Mouse (Mus musculus) limb, embryonic 13.5 days (tissue): Measurements from ENCODE around the gene Rit1. TPM values are rescaled to one million over a fixed set of nuclear protein-coding genes. Genes with fewer than 3 reads are reported as not detected.
"Not testable (repeated sequence)": the region's sequence is repeated elsewhere in the genome, so short reads cannot be mapped to it uniquely, and the experiment has no call there.

Source experiments
- ATAC-seq: fragments of 200-750 bp; cut with Nextera tagmentation; 2 replicates; pipeline ENCODE4 v1.8.0; 2017; ENCODE audit warnings: low read depth, moderate number of reproducible peaks, moderate TSS enrichment; ENCODE audit not compliant: low FRiP score
- H3K27ac ChIP-seq: fragments of 300-500 bp; sonication (generic); 2 replicates; pipeline ENCODE4 v1.5.1; 2015; ENCODE audit warnings: inconsistent platforms, mild to moderate bottlenecking, moderate library complexity
- H3K27me3 ChIP-seq: fragments of 300-500 bp; sonication (generic); 2 replicates; pipeline ENCODE4 v1.6.1; 2015; ENCODE audit warnings: mild to moderate bottlenecking, inconsistent platforms
- H3K36me3 ChIP-seq: fragments of 300-500 bp; sonication (generic); 2 replicates; pipeline ENCODE4 v1.6.1; 2015; ENCODE audit warnings: inconsistent platforms, mild to moderate bottlenecking, moderate library complexity
- H3K4me1 ChIP-seq: fragments of 300-500 bp; sonication (generic); 2 replicates; pipeline ENCODE4 v1.6.1; 2015; ENCODE audit warnings: inconsistent platforms
- H3K4me2 ChIP-seq: fragments of 300-500 bp; sonication (generic); replicated peaks from 2 replicates; pipeline ENCODE4 v1.6.1; 2015; ENCODE audit warnings: inconsistent platforms, mild to moderate bottlenecking, moderate library complexity
- H3K4me3 ChIP-seq: fragments of 300-500 bp; sonication (generic); 2 replicates; pipeline ENCODE4 v1.5.1; 2015; ENCODE audit warnings: moderate library complexity, mild to moderate bottlenecking, inconsistent platforms
- H3K9ac ChIP-seq: fragments of 300-500 bp; sonication (generic); 2 replicates; pipeline ENCODE4 v1.6.1; 2015; ENCODE audit warnings: mild to moderate bottlenecking, inconsistent platforms
- H3K9me3 ChIP-seq: fragments of 300-500 bp; sonication (generic); 2 replicates; pipeline ENCODE4 v1.6.1; 2016; ENCODE audit warnings: inconsistent platforms
- WGBS: fragments of 180-500 bp; shearing (Covaris S2); methylation state at CpG from one replicate; pipeline ENCODE4 v1.1.7; 2015; 5-methylcytosine and 5-hydroxymethylcytosine counted together
- polyA plus RNA-seq: library from polyadenylated mRNA; unstranded; fragments of >200 nt; fragmentation: Nextera tagmentation; extraction: Ambion mirVana; gene quantifications from 2 replicates; pipeline ENCODE4 v1.2.1, GENCODE M21; 2015

Gene Rit1
- polyA plus RNA-seq, 1 experiment from 2014 or later, result 51.1 TPM

DNA sequence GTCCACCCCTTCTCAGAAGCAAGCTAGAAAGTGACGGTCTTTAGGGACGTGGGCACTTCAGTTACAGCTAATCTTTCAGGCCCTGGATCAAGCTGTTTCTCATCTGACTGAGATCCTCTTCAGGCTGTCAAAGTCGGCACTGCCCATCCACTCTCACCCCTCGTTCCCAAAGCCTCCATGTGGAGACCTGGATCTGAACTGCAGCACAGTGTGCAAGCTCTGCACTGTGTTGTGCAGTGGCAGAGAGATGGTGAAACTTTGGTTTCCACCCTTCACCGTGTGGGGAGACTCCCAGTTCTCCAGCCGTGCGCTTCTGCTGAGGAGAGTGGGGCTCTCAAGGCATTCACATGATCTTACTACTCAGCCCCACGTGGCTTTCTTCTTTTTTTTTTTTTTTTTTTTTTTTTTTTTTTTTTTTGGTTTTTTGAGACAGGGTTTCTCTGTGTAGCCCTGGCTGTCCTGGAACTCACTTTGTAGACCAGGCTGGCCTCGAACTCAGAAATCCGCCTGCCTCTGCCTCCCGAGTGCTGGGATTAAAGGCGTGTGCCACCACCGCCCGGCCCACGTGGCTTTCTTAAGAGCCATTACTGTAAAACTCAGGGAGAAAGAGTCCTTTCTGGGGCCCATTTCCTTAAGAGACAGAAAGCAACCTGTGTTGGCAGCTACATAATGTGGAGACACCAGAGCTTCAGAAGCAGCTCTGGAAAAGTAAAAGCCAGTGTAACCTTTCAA, 29.7 kb downstream of the Rit1 start:
- H3K4me3 ChIP-seq, result no peak overlapping the region
- H3K27me3 ChIP-seq, result no peaks in the 10 kb centered on the region
- no peaks in the 10 kb centered on the region for H3K4me1 ChIP-seq
- 94% methylated on average over 15 of the region's 15 CpGs for WGBS
- H3K27ac ChIP-seq, result no peak overlapping the region
- peaks cover 15% of the 10 kb centered on the region for H3K9me3 ChIP-seq
- no peak overlapping the region for H3K9ac ChIP-seq
- no peak overlapping the region for H3K4me2 ChIP-seq
- ATAC-seq, result no peak
- peaks cover 69% of the 10 kb centered on the region for H3K36me3 ChIP-seq

DNA sequence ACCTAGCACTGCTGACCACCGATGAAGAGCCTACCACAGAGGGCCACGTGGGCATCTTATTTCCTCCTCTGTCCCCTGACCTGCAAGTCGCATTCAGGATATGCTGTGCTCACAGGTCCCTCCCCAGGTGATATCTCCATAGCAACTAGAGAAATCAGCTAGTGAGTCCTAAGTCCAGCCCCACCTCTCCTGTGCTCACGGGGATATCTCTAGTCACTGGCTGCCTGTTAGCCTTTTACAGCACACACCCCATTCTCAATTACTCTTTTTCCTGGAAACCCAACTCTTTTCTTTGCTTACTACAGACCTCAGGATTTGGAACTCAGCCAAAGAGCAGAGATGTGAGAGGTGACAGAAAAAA, 30.2 kb downstream of the Rit1 start:
- no peak overlapping the region for H3K27ac ChIP-seq
- ATAC-seq, result no peak
- no peak overlapping the region for H3K4me2 ChIP-seq
- 90% methylated on average over 4 of the region's 4 CpGs for WGBS
- H3K9me3 ChIP-seq, result peaks cover 15% of the 10 kb centered on the region
- peaks cover 69% of the 10 kb centered on the region for H3K36me3 ChIP-seq
- H3K9ac ChIP-seq, result no peak overlapping the region
- H3K4me3 ChIP-seq, result no peak overlapping the region
- no peaks in the 10 kb centered on the region for H3K4me1 ChIP-seq
- no peaks in the 10 kb centered on the region for H3K27me3 ChIP-seq

DNA sequence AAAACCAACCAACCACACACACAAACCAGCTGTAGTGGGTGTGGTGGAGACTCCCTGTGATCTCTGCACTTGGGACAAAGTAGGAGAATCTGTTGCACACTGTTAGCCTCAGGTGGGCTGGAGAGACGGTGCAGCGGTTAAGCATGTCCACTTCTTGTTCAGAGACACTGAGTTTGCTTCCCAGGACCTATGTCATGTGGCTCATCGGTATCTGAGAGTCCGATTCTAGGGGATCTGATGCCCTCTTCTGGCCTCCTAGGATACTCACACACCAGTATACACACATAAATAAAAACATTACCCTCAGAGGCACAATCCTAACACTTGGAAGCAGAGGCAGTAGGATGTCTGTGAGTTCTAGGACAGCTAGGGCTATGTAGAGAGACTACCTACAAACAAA, 37.6 kb downstream of the Rit1 start:
- peaks cover 31% of the 10 kb centered on the region for H3K36me3 ChIP-seq
- 80% methylated on average over 4 of the region's 4 CpGs for WGBS
- no peak overlapping the region for H3K4me3 ChIP-seq
- H3K27ac ChIP-seq, result no peak overlapping the region
- H3K27me3 ChIP-seq, result no peaks in the 10 kb centered on the region
- H3K4me1 ChIP-seq, result peaks cover 10% of the 10 kb centered on the region; the same call in 1 of the 2 replicates
- H3K9ac ChIP-seq, result no peak overlapping the region
- no peak overlapping the region for H3K4me2 ChIP-seq
- H3K9me3 ChIP-seq, result no peaks in the 10 kb centered on the region
- no peak for ATAC-seq

DNA sequence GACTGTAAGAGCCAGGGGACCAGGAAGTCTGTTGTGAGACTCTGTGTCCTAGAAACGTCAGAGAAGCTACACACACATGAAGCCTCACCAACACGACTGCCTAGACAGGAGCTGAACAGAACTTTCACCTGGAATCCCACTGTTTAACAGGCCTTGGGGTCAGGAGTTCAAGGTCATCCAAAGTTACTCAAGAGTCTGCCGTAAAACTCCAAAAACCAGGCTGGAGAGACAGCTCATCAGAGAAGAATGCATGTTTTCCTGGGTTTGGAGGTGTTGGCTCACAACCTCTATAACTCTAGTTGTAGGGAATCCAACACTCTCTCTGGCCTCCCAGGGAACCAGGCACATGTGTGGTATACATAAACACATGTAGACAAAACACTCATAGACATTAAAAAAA, 38.9 kb downstream of the Rit1 start:
- Histone ChIP-seq H3K4me1 (peaks cover 10% of the 10 kb centered on the region; the same call in 1 of the 2 replicates), H3K9ac (no peak overlapping the region), H3K27ac (no peak overlapping the region), H3K4me3 (no peak overlapping the region), H3K4me2 (no peak overlapping the region), H3K27me3 (no peaks in the 10 kb centered on the region), H3K9me3 (no peaks in the 10 kb centered on the region), H3K36me3 (peaks cover 36% of the 10 kb centered on the region)
- ATAC-seq, result no peak
- 37% methylated on average over 3 of the region's 3 CpGs for WGBS

DNA sequence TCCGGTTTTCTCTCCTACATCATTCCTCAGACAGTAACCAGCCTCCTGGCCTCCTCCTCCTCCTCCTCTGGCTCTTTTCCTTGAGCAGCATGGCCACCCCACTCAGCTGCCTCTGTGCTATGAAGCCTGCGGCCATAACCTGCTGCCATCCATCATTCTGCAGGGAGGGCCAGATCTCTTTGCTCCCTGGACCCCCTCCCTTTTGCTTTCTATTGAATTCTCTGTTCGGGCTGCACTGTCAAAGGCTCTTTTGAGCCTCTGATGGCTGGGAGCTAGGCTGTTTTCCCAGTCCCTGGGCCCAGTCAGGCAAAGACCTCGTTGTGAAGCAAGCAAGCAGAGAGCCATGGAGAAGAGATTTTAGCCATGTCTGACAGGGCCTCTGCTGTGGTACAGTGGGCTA, 39.6 kb downstream of the Rit1 start:
- ATAC-seq, result no peak
- H3K27ac ChIP-seq, result no peak overlapping the region

DNA sequence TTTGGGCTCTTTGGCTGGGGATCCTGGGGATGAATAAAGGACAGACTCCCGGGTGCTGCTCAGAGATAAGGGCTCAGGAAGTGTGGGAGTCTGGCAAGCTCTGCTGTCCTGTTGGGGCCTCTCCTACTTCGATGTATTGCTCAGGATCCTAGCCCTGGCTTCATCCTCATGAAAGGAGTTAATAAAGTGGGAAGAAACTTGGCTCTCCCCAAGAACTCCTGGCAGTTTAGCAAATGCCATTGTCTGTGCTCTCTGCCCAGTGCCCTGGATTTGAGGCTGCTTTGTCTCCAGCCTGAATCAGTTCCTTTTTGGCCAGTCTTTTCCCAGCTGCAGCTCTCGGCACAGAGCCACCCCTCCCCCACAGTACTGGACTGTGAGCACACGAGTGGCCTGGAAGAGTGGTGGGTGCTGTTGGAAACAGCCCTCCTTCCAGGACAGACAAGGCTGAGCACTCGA, 41.4 kb downstream of the Rit1 start:
- Histone ChIP-seq H3K27ac (peak overlapping the region; percentile 44; the same call in 1 of the 2 replicates), H3K36me3 (peaks cover 43% of the 10 kb centered on the region)

More for the DNA sequence above, 39.6 kb downstream of the Rit1 start:
- H3K9me3 ChIP-seq, result no peaks in the 10 kb centered on the region
- peaks cover 10% of the 10 kb centered on the region; the same call in 1 of the 2 replicates for H3K4me1 ChIP-seq
- no peak overlapping the region for H3K9ac ChIP-seq
- WGBS, result 57% methylated on average over 4 of the region's 4 CpGs
- no peak overlapping the region for H3K4me3 ChIP-seq
- peaks cover 37% of the 10 kb centered on the region for H3K36me3 ChIP-seq
- no peaks in the 10 kb centered on the region for H3K27me3 ChIP-seq
- no peak overlapping the region for H3K4me2 ChIP-seq

DNA sequence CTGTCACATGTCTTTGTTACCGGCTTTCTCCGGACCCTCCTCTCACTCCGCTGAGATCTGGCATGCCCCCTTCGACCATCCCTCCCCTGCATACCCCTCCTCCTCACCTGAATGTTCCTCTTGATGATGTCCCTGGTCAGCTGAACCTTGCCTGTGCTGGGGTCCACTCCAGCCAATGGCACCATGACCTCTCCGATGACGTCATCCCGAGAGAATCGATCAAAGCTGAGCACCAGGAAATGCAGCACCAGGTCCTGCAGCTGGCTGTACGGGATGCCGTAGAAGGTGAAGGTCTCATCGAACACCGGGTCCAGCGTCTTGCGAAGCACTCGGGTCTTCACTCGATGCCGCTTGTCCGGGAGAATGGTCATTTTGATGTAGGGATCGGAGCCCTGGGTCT, 45.0 kb downstream of the Rit1 start:
- no peak overlapping the region for H3K9ac ChIP-seq

More for the DNA sequence above, 41.4 kb downstream of the Rit1 start:
- Histone ChIP-seq H3K9ac (peak overlapping the region; percentile 50), H3K4me1 (peaks cover 10% of the 10 kb centered on the region; the same call in 1 of the 2 replicates), H3K27me3 (no peaks in the 10 kb centered on the region), H3K4me3 (no peak overlapping the region), H3K9me3 (no peaks in the 10 kb centered on the region), H3K4me2 (no peak overlapping the region)
- ATAC-seq, result no peak
- 28% methylated on average over 5 of the region's 5 CpGs for WGBS

DNA sequence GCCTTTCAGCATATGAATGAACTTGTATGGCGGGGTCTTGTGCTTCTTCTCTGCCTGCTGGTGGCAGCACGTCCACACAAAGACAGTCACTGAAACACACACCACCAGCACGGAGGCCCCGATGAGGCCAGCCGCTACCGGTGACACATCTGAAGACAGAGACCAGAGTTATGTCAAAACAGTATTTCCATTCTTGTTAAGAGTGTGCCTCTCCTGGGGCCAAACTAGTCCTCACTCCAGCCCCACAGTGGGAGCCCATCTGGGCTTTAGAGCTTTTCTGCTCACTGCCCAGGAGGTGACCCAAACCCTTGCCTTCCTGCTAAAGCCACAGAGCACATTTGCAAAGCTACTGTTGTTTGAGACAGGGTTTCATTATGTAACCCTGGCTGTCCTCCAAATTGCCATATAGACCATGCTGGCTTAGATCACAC, 45.8 kb downstream of the Rit1 start:
- Histone ChIP-seq H3K27me3 (no peaks in the 10 kb centered on the region), H3K36me3 (peaks cover 40% of the 10 kb centered on the region), H3K27ac (no peak overlapping the region), H3K4me1 (peaks cover 10% of the 10 kb centered on the region; the same call in 1 of the 2 replicates), H3K4me3 (no peak overlapping the region), H3K9me3 (no peaks in the 10 kb centered on the region), H3K4me2 (no peak overlapping the region), H3K9ac (no peak overlapping the region; the same call in 1 of the 2 replicates)
- ATAC-seq, result no peak
- WGBS, result 72% methylated on average over 6 of the region's 6 CpGs

More for the DNA sequence above, 45.0 kb downstream of the Rit1 start:
- Histone ChIP-seq H3K27me3 (no peaks in the 10 kb centered on the region), H3K4me3 (no peak overlapping the region), H3K4me1 (peaks cover 10% of the 10 kb centered on the region; the same call in 1 of the 2 replicates), H3K4me2 (no peak overlapping the region), H3K9me3 (no peaks in the 10 kb centered on the region), H3K27ac (no peak overlapping the region), H3K36me3 (peaks cover 40% of the 10 kb centered on the region)
- WGBS, result 94% methylated on average over 19 of the region's 19 CpGs
- no peak for ATAC-seq

DNA sequence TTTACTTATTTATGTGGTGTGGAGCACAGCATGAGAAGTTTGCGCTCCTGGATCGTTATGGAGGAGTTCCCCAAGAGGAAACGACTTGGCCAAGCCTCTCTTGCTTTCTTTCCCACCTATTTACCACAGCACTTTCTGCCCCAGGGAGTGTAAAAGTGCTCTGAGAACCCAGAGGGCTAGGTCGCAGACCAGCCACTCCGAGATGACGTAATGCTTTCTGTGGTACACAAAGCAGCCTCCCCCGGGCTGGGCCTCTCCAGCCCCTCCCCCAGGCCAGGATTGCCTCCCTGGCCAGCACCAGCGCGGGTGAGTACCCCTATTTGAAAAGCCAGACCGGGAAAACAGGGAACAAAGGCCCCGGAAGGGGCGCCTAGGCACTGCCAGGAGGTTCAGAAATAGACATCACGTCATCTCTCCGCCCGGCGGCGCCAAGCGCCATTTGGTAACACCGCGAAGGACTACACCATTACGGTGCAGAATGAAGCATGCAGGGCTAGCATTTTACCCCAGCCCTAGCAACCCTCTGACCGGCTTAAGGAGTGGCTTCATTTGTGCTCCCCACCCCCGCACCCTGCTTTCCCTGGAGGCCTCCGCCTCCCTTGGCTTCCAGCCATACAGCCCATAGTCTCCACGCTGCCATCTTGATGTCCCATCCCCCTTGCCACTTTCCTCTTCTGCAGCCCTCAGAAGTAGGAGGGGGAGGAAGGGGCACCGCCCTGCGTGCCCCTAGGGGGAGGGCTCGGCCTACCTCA, 54.7 kb downstream of the Rit1 start:
- not testable (repeated sequence) for H3K9me3 ChIP-seq, H3K27me3 ChIP-seq, H3K4me1 ChIP-seq, H3K36me3 ChIP-seq
- under 1% methylated on average over 21 of the region's 28 CpGs for WGBS
- H3K27ac ChIP-seq, result peak overlapping the region; percentile 83
- peak overlapping the region; percentile 40 for H3K4me3 ChIP-seq
- peak overlapping the region; percentile 64 for H3K4me2 ChIP-seq
- H3K9ac ChIP-seq, result peak overlapping the region; percentile 51
- ATAC-seq, result peak; percentile 63

DNA sequence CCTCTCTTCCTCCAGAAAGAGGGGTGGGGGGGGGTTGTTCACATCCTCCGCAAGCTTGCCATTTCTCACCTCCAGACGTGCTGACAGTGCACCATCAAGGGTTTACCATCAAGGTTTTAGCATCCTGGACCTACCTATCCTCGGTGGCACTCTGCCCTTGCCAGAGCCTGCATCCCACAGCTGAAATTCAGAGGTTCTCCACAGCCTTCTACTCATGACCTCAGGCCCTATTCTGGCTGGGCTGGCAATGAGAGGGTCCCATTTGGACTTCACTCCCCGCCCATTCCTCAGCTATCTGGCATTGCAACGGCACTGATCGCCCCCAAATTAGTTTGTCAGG, 55.3 kb downstream of the Rit1 start:
- Histone ChIP-seq H3K9ac (peak overlapping the region; percentile 51), H3K4me3 (peak overlapping the region; percentile 40), H3K4me2 (peak overlapping the region; percentile 64), H3K27ac (peak overlapping the region; percentile 83)
- not testable (repeated sequence) for H3K9me3 ChIP-seq, H3K27me3 ChIP-seq, H3K4me1 ChIP-seq, H3K36me3 ChIP-seq, ATAC-seq
- 4% methylated on average over 3 of the region's 6 CpGs for WGBS

DNA sequence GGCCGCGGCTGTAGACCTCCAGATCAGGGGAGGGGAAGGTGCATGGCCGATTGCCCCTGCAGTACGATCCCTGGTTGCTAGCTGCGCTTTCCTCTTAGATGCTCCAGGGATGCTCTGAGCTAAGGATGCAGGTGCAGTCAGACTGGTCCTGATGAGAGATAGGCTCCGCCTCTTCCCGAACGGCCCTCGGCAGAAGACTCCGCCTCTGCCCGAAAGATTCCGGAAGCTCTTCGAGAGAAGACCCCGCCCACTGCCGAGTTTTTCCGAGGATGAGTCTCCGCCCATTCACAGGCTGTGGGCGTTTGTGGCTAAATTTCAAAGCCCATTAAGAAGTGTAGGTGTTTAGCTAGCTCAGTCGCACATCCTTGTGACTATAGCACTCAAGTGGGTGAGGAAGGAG, 55.8 kb downstream of the Rit1 start:
- H3K4me1 ChIP-seq, H3K36me3 ChIP-seq, H3K27me3 ChIP-seq, H3K27ac ChIP-seq, H3K9me3 ChIP-seq, H3K9ac ChIP-seq: not testable (repeated sequence)
- Histone ChIP-seq H3K4me3 (peak overlapping the region; percentile 18), H3K4me2 (peak overlapping the region; percentile 45)
- peak; percentile 71 for ATAC-seq
- under 1% methylated on average over 19 of the region's 19 CpGs for WGBS

DNA sequence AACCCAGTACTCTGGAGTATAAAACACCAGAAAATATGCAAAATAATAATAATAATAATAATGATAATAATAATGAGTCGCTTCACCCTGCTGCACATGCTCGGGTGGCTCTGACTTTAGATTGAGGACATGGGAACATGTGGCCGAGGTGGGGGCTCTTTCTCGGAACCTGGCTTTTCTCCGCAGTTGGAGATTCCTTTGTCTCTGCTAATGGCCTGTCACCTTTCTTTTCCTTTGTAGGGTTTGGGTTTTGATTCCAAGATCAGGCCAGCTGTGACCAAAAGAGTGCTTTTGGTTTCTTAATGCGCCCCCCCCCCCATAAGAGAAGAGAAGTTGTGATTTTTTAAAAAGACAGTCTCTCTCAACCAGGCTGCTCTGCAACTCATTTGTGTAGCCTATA, 56.5 kb downstream of the Rit1 start:
- not testable (repeated sequence) for H3K4me3 ChIP-seq, H3K4me2 ChIP-seq, H3K4me1 ChIP-seq, H3K9me3 ChIP-seq, H3K36me3 ChIP-seq, H3K27me3 ChIP-seq, H3K27ac ChIP-seq, ATAC-seq, H3K9ac ChIP-seq
- WGBS, result 73% methylated on average over 6 of the region's 6 CpGs
